In genomic region chr12:111971231-111971686, GRCm38 (mm10) we compare ENCODE assay signal across 24 mouse cellular contexts. TPM values are rescaled to one million over a fixed set of nuclear protein-coding genes. Genes with fewer than 3 reads are reported as not detected.
"Had no signal": no experiment of that assay in that cellular context is flagged by ENCODE, and none has a peak within 500 bp of the region (broad histone marks: within the 10 kb centered on the region; RNA-seq: fewer than 3 reads in every experiment).

TSS of gene Tdrd9 (plus strand) at chr12:111971559.

- H3K36me3 ChIP-seq: intestine, embryonic 15.5 days; kidney, embryonic 15.5 days; limb, embryonic 10.5 days; limb, embryonic 13.5 days; liver, embryonic 12.5 days; liver, embryonic 15.5 days; lung, embryonic 15.5 days; midbrain, embryonic 10.5 days had no signal

- H3K27ac ChIP-seq: intestine, embryonic 15.5 days; kidney, embryonic 15.5 days; limb, embryonic 10.5 days; limb, embryonic 13.5 days; liver, embryonic 12.5 days; liver, embryonic 15.5 days; lung, embryonic 15.5 days; midbrain, embryonic 10.5 days had no signal

- H3K4me2 ChIP-seq: intestine, embryonic 15.5 days; kidney, embryonic 15.5 days; limb, embryonic 13.5 days; liver, embryonic 12.5 days; liver, embryonic 15.5 days; lung, embryonic 15.5 days had no signal

- H3K27me3 ChIP-seq: intestine, embryonic 15.5 days; kidney, embryonic 15.5 days; limb, embryonic 13.5 days; liver, embryonic 12.5 days; liver, embryonic 15.5 days; lung, embryonic 15.5 days had no signal

- DNase-seq: kidney, adult 11 months; kidney, adult 8-10 months; kidney, postnatal 14 days; kidney, postnatal 4 days; liver; lung, adult 18-20 months; lung, postnatal 10 days; lung, postnatal 36 days; right cerebral cortex, adult 18-20 months; right cerebral cortex, postnatal 14 days; right cerebral cortex, postnatal 4 days; thymus, adult 18-20 months; thymus, postnatal 14 days; thymus, postnatal 4 days had no signal

- H3K4me1 ChIP-seq: intestine, embryonic 15.5 days had no signal

- ATAC-seq: intestine, embryonic 15.5 days; liver, embryonic 12.5 days; midbrain, embryonic 16.5 days had no signal

- H3K9me3 ChIP-seq: intestine, embryonic 15.5 days; kidney, embryonic 15.5 days; limb, embryonic 10.5 days; liver, embryonic 12.5 days; liver, embryonic 15.5 days; lung, embryonic 15.5 days; midbrain, embryonic 10.5 days had no signal

- H3K4me3 ChIP-seq: intestine, embryonic 15.5 days; kidney, embryonic 15.5 days; limb, embryonic 10.5 days; limb, embryonic 13.5 days; liver, embryonic 12.5 days; liver, embryonic 15.5 days; lung, embryonic 15.5 days; megakaryocyte, embryonic 14.5 days; midbrain, embryonic 10.5 days had no signal

- H3K9ac ChIP-seq: intestine, embryonic 15.5 days; kidney, embryonic 15.5 days; limb, embryonic 13.5 days; liver, embryonic 12.5 days; liver, embryonic 15.5 days; lung, embryonic 15.5 days had no signal

RNA-seq across cellular contexts. Expression of gene Tdrd9, which starts in this region (rescaled TPM):
- polyA plus RNA-seq: lung, embryonic 15.5 days had no signal
